Mouse (Mus musculus) left cerebral cortex, adult 2 months (tissue): ENCODE measurements around the gene Camsap3. TPM values are rescaled to one million over a fixed set of nuclear protein-coding genes. Genes with fewer than 3 reads are reported as not detected.
A peak's percentile ranks its signal among the peaks of the same experiment; 100 is the strongest.

Experiments used
- DNase-seq, 2 experiments: peaks; one replicate each; pipeline ENCODE4 v3.0.0; 2021 to 2022; ENCODE audit warnings: low spot score in 2 of 2, mixed read lengths in 1 of 2; ENCODE audit errors: extremely low spot score in 1 of 2
- H3K27ac ChIP-seq: fragments of 200-600 bp; 2 replicates; pipeline ENCODE4 v1.8.1; 2022
- H3K4me3 ChIP-seq: fragments of 200-600 bp; 2 replicates; pipeline ENCODE4 v1.8.1; 2022
- CTCF ChIP-seq: fragments of 200-600 bp; IDR thresholded peaks from 2 replicates; pipeline ENCODE4 v1.8.1; 2022; ENCODE audit warnings: antibody characterized with exemption, mild to moderate bottlenecking, moderate library complexity
- intact Hi-C: fragments of 180-260 bp; cut with DNase I; formaldehyde crosslinking; loops from one replicate; pipeline ENCODE4 v1.15.1; 2025
- long read RNA-seq, 2 experiments: library from polyadenylated mRNA; stranded (forward); transcript quantifications; one replicate each; pipeline ENCODE4 v2.0.0; 2021; ENCODE audit warnings: borderline mapping rate in 2 of 2
- total RNA-seq, 2 experiments: library from RNA; stranded (reverse); gene quantifications; 2 replicates each; pipeline ENCODE4 v1.2.3; 2021

Gene Camsap3
- 10 to 100 TPM; 33.6 to 35.4 TPM for total RNA-seq
- long read RNA-seq, experiment 1, transcript Camsap3-209 (18 exons, 3,817 nt), result major isoform, 12 of 50 reads
- long read RNA-seq, experiment 1, transcript Camsap3-205 (19 exons, 3,865 nt), result minor isoform, 7 of 50 reads
- long read RNA-seq, experiment 1, partial matches to known transcripts, result 9 of 50 reads
- long read RNA-seq, experiment 1, other reads (novel, unspliced or antisense), result 22 of 50 reads
- long read RNA-seq, experiment 2, transcript Camsap3-209 (18 exons, 3,817 nt), result major isoform, 12 of 38 reads
- long read RNA-seq, experiment 2, partial matches to known transcripts, result 2 of 38 reads
- long read RNA-seq, experiment 2, other reads (novel, unspliced or antisense), result 20 of 38 reads

GRCm38 (mm10) chr8:3586993-3587390 is at the start of gene Camsap3:
TSS of gene Camsap3 (plus strand) at chr8:3587293.
- intact Hi-C loops, result no loop called here
- no peak for DNase-seq
- H3K4me3 ChIP-seq, result peak within 1 kb of the TSS; percentile 75
- H3K27ac ChIP-seq, result peak within 1 kb of the TSS; percentile 67
- TF ChIP-seq CTCF, result no peak

- intact Hi-C loops, result no loop called here
- no peak for DNase-seq
- TF ChIP-seq CTCF, result no peak
Observed at GRCm38 (mm10) chr8:3537666-3538065, 49.4 kb upstream of the Camsap3 start.

GRCm38 (mm10) chr8:3539146-3539545 is 47.9 kb upstream of the Camsap3 start:
- intact Hi-C loops, result no loop called here
- DNase-seq, result no peak
- Histone ChIP-seq H3K4me3 (no peak overlapping the region), H3K27ac (no peak overlapping the region)
- TF ChIP-seq CTCF, result no peak

More at GRCm38 (mm10) chr8:3537666-3538065, 49.4 kb upstream of the Camsap3 start:
- Histone ChIP-seq H3K27ac (no peak overlapping the region), H3K4me3 (no peak overlapping the region)

- Histone ChIP-seq H3K27ac (no peak overlapping the region), H3K4me3 (no peak overlapping the region)
- intact Hi-C loops, result no loop called here
- DNase-seq, result no peak
- no peak for TF ChIP-seq CTCF
Observed at GRCm38 (mm10) chr8:3540076-3540475, 47.0 kb upstream of the Camsap3 start.

GRCm38 (mm10) chr8:3546511-3546910 is 40.6 kb upstream of the Camsap3 start:
- H3K4me3 ChIP-seq, result no peak overlapping the region
- intact Hi-C loops, result no loop called here
- no peak for TF ChIP-seq CTCF
- H3K27ac ChIP-seq, result no peak overlapping the region
- no peak for DNase-seq

GRCm38 (mm10) chr8:3552240-3552639 is 34.9 kb upstream of the Camsap3 start:
- Histone ChIP-seq H3K4me3 (no peak overlapping the region), H3K27ac (no peak overlapping the region)
- intact Hi-C loops, result no loop called here
- DNase-seq, result no peak
- TF ChIP-seq CTCF, result no peak

- intact Hi-C loops, result no loop called here
- DNase-seq, result no peak
- TF ChIP-seq CTCF, result no peak
- Histone ChIP-seq H3K27ac (no peak overlapping the region), H3K4me3 (no peak overlapping the region)
Observed at GRCm38 (mm10) chr8:3556114-3556513, 31.0 kb upstream of the Camsap3 start.

GRCm38 (mm10) chr8:3567641-3568371 is 19.3 kb upstream of the Camsap3 start, which contains the start of gene C330021F23Rik:
TSS of gene C330021F23Rik (plus strand) at chr8:3567990.
- no peak within 1 kb of the TSS for H3K4me3 ChIP-seq
- TF ChIP-seq CTCF, result no peak

GRCm38 (mm10) chr8:3568378-3568777 is 18.7 kb upstream of the Camsap3 start:
- H3K27ac ChIP-seq, result no peak overlapping the region
- no peak for TF ChIP-seq CTCF
- intact Hi-C loops, result no loop called here
- no peak overlapping the region for H3K4me3 ChIP-seq
- DNase-seq, result no peak

More at GRCm38 (mm10) chr8:3567641-3568371, 19.3 kb upstream of the Camsap3 start, which contains the start of gene C330021F23Rik:
- no peak for DNase-seq
- intact Hi-C loops, result no loop called here
- no peak within 1 kb of the TSS for H3K27ac ChIP-seq

- Histone ChIP-seq H3K4me3 (no peak overlapping the region), H3K27ac (no peak overlapping the region)
- intact Hi-C loops, result no loop called here
- no peak for DNase-seq
- TF ChIP-seq CTCF, result no peak
Observed at GRCm38 (mm10) chr8:3569784-3570183, 17.3 kb upstream of the Camsap3 start.

GRCm38 (mm10) chr8:3574546-3574945 is 12.5 kb upstream of the Camsap3 start:
- Histone ChIP-seq H3K4me3 (no peak overlapping the region), H3K27ac (no peak overlapping the region)
- no peak for DNase-seq
- intact Hi-C loops, result no loop called here
- TF ChIP-seq CTCF, result no peak

GRCm38 (mm10) chr8:3576211-3576960 is 10.7 kb upstream of the Camsap3 start:
- Histone ChIP-seq H3K27ac (no peak overlapping the region), H3K4me3 (no peak overlapping the region)
- intact Hi-C loops, result no loop called here
- TF ChIP-seq CTCF, result no peak
- DNase-seq, result no peak
